Mouse (Mus musculus): ENCODE results near the gene Fgf11. TPM values are rescaled to one million over a fixed set of nuclear protein-coding genes. Genes with fewer than 3 reads are reported as not detected.

The Fgf11 gene
- total RNA-seq, 2 experiments from 2014 or later, result 2.6 to 3.0 TPM

DNA sequence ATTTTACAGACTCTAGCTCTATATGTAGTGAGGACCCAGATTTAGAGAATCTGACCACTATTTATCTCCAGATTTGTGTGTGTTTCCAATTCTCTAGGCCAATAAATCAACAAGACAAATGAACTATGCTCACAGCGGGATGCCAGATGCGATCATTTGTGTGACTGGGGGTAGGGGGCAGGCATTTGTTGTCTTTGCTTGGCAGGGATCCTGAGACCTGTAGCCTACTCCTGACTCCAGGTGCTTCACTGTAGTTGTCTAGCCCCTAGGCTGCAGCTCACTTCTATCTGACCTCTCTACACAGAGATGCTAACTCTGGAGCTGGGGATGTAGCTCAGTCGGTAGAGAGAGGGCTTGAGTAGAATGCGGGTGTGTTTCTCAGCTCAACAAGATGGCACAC is 19.8 kb downstream of the Fgf11 start:
- DNase-seq, result no peak

- DNase-seq, result no peak
These were observed 22.7 kb downstream of the Fgf11 start for GRCm38 (mm10) chr11:69778985-69779384.

- DNase-seq, result no peak
These were observed 23.2 kb downstream of the Fgf11 start for GRCm38 (mm10) chr11:69778258-69778982.

DNA sequence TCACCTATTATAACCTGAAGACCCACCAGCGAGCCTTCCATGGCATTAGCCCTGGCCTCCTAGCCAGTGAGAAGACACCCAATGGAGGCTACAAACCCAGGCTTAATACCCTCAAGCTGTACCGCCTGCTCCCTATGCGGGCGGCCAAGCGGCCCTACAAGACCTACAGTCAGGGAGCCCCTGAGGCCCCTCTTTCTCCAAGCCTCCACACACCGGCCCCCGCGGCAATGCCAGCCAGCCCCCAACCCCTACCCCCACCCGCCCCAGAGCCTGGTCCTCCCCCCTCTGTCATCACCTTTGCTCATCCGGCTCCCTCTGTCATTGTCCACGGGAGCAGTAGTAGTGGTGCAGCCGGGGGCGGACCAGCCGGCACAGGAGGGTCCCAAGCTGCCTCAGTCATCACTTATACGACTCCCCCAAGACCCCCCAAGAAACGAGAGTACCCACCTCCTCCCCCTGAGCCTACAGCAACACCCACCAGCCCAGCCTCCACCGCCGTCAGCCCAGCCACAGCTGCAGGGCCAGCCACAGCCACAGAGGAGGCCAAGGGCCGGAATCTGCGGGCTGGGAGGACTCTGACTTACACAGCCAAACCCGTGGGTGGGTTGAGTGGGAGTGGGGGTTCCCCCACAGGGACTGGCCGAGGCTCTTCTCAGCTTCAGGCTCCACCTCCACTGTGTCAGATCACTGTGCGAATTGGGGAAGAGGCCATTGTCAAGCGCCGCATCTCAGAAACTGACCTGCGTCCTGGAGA is 24.0 kb downstream of the Fgf11 start:
- no peak for DNase-seq

DNA sequence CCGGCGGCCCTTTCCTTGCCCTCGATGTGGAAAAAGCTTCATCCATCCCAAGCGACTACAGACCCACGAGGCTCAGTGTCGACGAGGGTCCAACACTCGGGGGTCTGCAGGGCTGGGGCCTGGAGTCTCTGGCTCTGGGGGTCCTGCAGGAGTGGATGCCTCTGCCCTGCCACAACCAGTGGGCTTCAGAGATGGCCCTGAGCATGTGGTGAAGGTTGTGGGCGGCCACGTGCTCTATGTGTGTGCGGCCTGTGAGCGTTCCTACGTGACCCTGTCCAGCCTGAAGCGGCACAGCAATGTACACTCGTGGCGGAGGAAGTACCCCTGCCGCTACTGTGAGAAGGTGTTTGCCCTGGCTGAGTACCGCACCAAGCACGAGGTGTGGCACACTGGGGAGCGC is 25.2 kb downstream of the Fgf11 start:
- DNase-seq, result no peak

DNA sequence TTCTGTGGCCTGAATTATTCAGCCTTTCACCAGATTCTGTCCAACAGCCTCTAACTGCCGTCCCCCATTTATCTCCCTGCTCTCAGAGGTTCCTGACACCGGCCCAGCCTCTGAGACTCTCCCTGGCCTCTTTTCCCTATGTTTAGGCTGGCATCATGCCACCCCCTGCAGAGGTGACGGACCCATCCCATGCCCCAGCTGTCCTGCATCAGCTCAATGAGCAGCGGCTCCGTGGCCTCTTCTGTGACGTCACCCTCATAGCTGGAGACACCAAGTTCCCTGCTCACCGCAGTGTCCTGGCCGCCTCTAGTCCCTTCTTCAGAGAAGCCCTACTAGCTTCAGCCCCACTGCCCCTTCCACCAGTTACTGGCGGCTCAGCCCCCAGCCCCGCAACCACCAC is 25.9 kb downstream of the Fgf11 start:
- no peak for DNase-seq

DNA sequence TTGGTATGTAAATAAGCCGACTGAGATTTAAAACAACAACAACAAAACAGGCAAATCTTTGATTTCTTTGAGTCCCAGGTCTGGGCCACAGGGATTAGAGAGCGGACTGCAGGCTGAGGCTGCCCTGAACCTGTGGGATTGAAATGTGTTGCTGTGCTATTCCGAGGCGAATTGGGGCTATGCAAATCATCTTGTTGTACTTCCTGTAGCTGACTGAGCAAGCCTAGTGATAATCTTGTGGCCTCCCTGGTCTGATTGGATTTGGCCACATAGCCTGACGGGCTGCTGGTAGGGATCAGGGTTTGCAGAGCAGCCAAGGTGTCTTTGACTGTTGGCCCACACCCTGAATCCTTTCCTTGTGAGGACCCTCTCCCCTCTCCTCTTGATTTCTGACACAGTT is 26.7 kb downstream of the Fgf11 start:
- no peak for DNase-seq

- no peak for DNase-seq
These were observed 34.1 kb downstream of the Fgf11 start for GRCm38 (mm10) chr11:69767625-69767909.

GRCm38 (mm10) chr11:69766872-69767624 is 34.6 kb downstream of the Fgf11 start:
- peak in 1 of 2 experiments; percentile 53 for DNase-seq

DNA sequence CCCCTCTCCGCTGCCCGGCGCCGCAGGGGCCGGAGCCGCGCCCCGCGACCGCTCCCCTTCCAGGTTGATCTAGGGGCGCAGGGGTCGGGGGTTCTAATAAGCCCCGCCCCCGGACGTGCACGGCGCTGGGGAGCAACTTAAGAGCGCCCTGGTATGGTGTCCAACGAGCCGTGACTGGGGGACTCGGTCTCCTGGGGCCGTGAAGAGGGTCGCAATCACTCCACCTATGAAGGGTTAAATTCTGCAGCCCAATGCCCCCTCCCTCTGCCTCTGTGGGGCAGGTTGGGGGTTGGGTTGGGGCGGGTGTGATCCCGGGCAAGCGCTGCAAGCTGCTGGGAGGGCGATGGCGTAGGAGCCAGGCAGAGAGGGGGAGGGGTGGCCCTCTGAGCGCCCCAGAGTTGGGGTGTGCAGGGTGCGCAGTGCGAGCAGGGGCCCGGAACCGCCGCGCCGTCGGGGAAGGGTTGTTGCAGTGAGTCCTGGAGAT is 35.5 kb downstream of the Fgf11 start:
- DNase-seq, result peak; percentile 81 to 83

DNA sequence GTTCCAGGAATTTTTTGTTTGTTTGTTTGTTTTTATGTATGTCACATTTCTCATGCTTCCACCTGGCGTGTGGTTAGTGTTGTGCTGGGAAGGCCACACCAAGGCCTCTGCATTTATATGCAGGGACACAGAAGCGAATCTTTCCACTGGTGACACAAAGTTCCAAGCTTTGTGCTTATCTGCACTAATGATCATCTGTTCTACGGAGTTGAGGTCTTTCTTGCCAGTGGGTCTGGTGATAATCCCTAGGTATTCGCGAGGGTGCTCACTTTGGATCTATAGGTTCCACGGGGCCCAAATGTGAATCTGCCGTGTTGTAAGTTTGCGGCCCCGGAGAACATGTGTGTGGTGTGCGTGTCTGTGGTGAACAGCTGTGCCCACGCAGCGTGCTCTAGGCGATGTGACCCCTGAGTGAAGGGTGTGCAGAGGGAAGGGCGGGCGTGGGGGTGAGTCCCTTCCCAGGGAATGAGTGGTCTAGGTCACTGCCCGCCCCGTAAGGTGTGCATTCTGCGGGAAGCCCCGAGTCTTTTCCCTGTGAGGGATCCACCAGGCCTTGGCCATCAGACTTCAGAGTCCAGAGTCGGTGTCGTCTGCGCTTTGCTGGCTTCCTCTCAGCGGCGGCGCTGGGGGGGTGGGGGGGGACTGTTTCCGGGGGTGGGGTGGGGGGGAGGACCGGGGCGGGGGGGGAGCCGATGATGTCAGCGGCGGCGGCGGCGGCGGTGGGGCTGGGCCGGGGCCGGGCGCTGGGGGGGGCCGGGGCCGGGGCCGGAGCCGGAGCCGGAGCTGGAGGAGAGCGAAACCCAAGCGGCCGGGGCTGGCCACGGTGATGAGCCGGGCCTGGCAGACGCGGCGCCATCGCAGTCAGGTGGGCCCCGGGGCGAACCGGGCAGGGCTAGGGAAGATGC is 36.2 kb downstream of the Fgf11 start, which contains the start of gene Zbtb4:
TSS of gene Zbtb4 (plus strand) at position 692 of the 905 bp plus-strand sequence.
- peak; percentile 53 to 76 for DNase-seq

DNA sequence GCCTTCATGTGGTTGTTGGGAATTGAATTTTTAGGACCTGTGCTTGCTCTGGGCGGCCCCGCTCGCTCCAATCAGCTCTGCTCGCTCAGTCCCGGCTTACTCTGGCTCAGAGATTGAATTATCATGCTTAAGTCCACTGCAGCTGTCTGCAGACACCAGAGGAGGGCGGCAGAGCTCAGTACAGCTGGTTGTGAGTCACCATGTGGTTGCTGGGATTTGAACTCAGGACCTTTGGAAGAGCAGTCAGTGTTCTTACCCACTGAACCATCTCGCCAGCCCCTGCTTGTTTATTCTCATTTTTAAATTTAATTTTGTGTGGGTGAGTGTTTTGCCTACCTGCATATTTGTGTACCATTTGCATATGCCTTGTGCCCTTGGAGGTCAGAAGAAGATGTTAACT is 38.1 kb downstream of the Fgf11 start:
- DNase-seq, result no peak

DNA sequence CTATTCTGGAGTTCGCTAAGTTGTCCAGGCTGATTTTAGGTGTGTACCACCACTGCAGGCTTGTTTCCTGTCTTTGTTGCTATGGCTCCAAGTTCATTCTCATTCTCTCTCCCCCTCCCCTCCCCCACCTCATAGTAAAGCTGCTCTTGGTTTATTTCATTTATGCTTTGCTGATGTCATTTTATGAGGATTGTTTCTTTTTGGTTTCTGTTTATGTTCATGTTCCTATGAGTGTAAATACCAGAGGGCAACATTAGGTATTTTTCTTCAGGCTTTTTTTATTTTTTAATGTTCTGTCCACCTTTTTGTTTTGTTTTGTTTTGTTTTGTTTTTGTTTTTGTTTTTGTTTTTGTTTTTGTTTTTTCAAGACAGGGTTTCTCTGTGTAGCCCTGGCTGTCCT is 39.8 kb downstream of the Fgf11 start, which contains the start of gene Slc35g3:
TSS of gene Slc35g3 (minus strand) at position 101 of the 400 bp plus-strand sequence.
- DNase-seq, result no peak

GRCm38 (mm10) chr11:69760901-69761200 is 40.8 kb downstream of the Fgf11 start:
- no peak for DNase-seq

- no peak for DNase-seq
These were observed 41.3 kb downstream of the Fgf11 start for GRCm38 (mm10) chr11:69760160-69760900.

DNA sequence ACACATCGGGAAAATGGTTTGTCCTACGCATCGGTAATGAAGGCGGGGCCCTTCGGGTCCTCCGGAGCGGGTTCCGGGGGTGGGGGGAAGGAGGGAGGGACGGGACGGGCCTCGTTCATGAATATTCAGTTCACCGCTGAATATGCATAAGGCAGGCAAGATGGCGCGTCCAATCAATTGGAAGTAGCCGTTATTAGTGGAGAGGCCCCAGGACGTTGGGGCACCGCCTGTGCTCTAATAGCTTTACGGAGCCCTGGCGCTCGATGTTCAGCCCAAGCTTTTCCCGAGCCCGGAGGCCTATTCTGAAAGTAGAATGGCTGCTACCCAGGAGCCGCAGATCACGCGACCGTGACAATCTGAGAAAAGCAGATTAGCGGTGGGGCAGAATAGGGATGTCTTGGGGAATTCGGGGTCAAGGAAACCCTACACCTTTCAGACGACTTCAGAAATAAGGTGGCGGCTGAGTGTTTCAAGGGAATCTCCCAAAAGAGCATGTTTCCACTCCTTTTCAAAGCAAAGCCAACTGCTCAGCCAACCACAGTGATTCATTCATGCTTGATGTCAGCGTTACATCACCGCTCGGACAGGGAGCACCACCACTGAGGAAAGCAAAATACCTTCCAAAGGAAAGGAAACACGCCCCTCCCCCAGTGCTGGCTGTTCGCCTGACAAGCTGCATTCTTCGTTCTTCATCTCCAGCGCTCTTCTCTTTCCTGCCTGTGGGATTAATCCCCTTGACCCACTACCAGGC is 42.5 kb downstream of the Fgf11 start:
- peak; percentile 92 to 96 for DNase-seq

GRCm38 (mm10) chr11:69758478-69758970 is 43.1 kb downstream of the Fgf11 start, which contains the start of gene Polr2a:
Gene Polr2a, minus strand, starts transcription at chr11:69758637.
- peak; percentile 98 to 99 for DNase-seq

- DNase-seq, result peak; percentile 98 to 99
These were observed 43.6 kb downstream of the Fgf11 start for GRCm38 (mm10) chr11:69758090-69758456.

DNA sequence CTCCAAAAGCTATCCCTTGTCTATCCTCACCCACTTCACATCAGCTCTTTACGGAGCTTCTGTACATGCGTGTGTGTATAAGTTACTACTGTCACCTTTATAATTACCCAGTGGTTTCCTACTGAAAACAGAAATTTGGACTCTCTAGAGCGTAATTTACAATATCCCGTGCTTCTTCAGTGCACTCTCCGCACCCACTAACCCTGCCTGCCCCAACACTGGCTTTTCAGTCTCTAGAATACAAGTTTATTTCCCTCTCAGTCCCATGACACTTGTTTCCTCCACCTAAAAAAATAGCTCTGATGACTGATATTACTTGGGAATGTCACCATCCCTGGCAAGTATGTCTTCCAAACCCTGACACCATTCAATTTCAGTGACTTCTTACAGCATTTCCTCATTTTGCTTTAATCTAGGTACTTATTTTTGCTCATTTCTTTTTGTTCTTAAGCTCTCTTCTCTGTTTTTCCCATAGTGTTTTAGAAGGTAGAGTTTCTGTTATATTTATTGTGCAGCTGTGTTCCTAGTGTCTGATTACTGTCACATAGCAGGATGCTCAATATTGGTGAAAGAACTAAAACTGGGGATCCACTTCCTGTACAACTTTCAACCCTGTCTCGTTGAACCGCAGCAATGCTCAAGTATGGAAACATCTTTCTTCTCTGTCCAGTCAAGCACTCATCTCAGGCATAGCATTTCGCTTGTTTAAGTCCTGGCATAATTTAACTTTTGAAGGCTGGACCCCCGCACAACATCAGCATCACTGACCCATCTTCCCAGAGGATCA is 44.2 kb downstream of the Fgf11 start:
- DNase-seq, result no peak
